In the genomic region with DNA sequence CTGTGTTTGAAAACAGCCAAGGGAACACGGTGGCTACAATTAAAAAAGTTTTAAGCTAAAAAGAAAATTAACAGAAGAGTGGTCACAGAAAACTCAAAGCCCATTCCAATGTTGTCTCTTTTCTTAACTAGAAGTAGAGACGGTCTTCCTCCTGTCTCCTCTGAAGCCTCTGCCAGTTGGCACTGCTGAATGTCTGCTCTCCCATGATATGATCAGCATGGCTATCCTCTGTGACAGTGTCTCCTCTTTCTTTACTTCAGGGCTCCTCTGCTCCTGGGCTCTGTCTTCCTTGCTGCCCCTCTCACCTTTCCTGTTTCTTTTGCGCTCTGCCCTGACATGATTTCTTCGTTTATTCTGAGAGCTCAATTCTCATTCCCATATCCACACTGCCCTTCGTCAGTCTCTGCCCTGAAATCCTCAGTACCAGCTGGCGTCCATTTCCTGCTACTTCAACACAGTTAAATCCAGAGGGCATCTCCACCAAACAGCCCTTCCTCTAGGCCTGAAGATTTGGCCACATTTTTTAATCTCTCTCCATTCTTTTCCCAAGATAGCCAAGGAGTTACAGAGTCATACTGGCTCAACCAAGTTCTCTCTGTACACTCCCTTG, we compare ENCODE assay signal across 13 mouse cellular contexts.
DNase-seq lines count a peak whose midpoint lies in the region; ATAC-seq lines count a peak whose summit lies in the region.
"Had no signal": no experiment of that assay in that cellular context is flagged by ENCODE, and none has a peak within 500 bp of the region (broad histone marks: within the 10 kb centered on the region; RNA-seq: fewer than 3 reads in every experiment).

No protein-coding gene starts in this region.

- no peak for ATAC-seq in kidney, embryonic 14.5 days (ENCODE audit: low FRiP score, low TSS enrichment)
- ATAC-seq in midbrain, embryonic 11.5 days (ENCODE audit: low FRiP score): no peak
- no peak for ATAC-seq in midbrain, embryonic 13.5 days
- no peak for ATAC-seq in stomach, embryonic 14.5 days (ENCODE audit: insufficient number of reproducible peaks, insufficient read depth, low FRiP score, low read depth)
- ATAC-seq: hindbrain, postnatal 0 days had no signal

- no peaks in the 10 kb centered on the region for H3K27me3 ChIP-seq in kidney, embryonic 14.5 days (ENCODE audit: control insufficient read depth, insufficient read depth, low read length)
- no peaks in the 10 kb centered on the region for H3K27me3 ChIP-seq in midbrain, embryonic 11.5 days (ENCODE audit: control insufficient read depth, insufficient read depth, low read length)
- H3K27me3 ChIP-seq in midbrain, embryonic 13.5 days: peaks cover 4% of the 10 kb centered on the region; the same call in 1 of the 2 replicates
- no peaks in the 10 kb centered on the region for H3K27me3 ChIP-seq in stomach, embryonic 14.5 days (ENCODE audit: control insufficient read depth, insufficient read depth, low read length)
- H3K27me3 ChIP-seq: liver, embryonic 13.5 days had no signal

- no peaks in the 10 kb centered on the region for H3K4me1 ChIP-seq in kidney, embryonic 14.5 days (ENCODE audit: control insufficient read depth, insufficient read depth, low read length)
- H3K4me1 ChIP-seq in midbrain, embryonic 11.5 days (ENCODE audit: control insufficient read depth, insufficient read depth, low read length): peaks cover 12% of the 10 kb centered on the region
- H3K4me1 ChIP-seq in midbrain, embryonic 13.5 days (replicated peaks): peaks cover 21% of the 10 kb centered on the region
- H3K4me1 ChIP-seq in stomach, embryonic 14.5 days (ENCODE audit: control insufficient read depth, insufficient read depth, low read length): 0 out of 2 replicates have a peak, but pooled peaks cover 3% of the 10 kb centered on the region
- H3K4me1 ChIP-seq: heart, embryonic 10.5 days; liver, embryonic 13.5 days had no signal

- no peak overlapping the region for H3K4me2 ChIP-seq in kidney, embryonic 14.5 days (replicated peaks; ENCODE audit: low read depth, low read length)
- no peak overlapping the region for H3K4me2 ChIP-seq in midbrain, embryonic 11.5 days
- H3K4me2 ChIP-seq in midbrain, embryonic 13.5 days (replicated peaks): no peak overlapping the region
- H3K4me2 ChIP-seq in stomach, embryonic 14.5 days (replicated peaks; ENCODE audit: low read depth, low read length): no peak overlapping the region
- H3K4me2 ChIP-seq: liver, embryonic 13.5 days had no signal

- no peak overlapping the region for H3K9ac ChIP-seq in kidney, embryonic 14.5 days (ENCODE audit: low read depth, low read length)
- H3K9ac ChIP-seq in midbrain, embryonic 11.5 days (ENCODE audit: low read length): no peak overlapping the region
- H3K9ac ChIP-seq in midbrain, embryonic 13.5 days (replicated peaks): no peak overlapping the region
- H3K9ac ChIP-seq in stomach, embryonic 14.5 days (replicated peaks; ENCODE audit: low read depth, low read length): no peak overlapping the region
- H3K9ac ChIP-seq: liver, embryonic 13.5 days had no signal

- H3K27ac ChIP-seq in kidney, embryonic 14.5 days (ENCODE audit: low read depth, low read length): peak overlapping the region; percentile 74
- no peak overlapping the region for H3K27ac ChIP-seq in midbrain, embryonic 11.5 days (ENCODE audit: low read depth, low read length)
- H3K27ac ChIP-seq in midbrain, embryonic 13.5 days: no peak overlapping the region
- H3K27ac ChIP-seq in stomach, embryonic 14.5 days (ENCODE audit: low read length): peak overlapping the region; percentile 75
- H3K27ac ChIP-seq: heart, embryonic 10.5 days; hindbrain, postnatal 0 days; limb, embryonic 10.5 days; liver, embryonic 13.5 days had no signal

- H3K36me3 ChIP-seq in kidney, embryonic 14.5 days (ENCODE audit: control insufficient read depth, insufficient read depth, low read length): no peaks in the 10 kb centered on the region
- no peaks in the 10 kb centered on the region for H3K36me3 ChIP-seq in midbrain, embryonic 11.5 days (ENCODE audit: control insufficient read depth, insufficient read depth, low read length)
- H3K36me3 ChIP-seq in midbrain, embryonic 13.5 days: no peaks in the 10 kb centered on the region
- no peaks in the 10 kb centered on the region for H3K36me3 ChIP-seq in stomach, embryonic 14.5 days (ENCODE audit: control insufficient read depth, insufficient read depth, low read length)
- H3K36me3 ChIP-seq: heart, embryonic 10.5 days; limb, embryonic 10.5 days; liver, embryonic 13.5 days had no signal

- no peak overlapping the region for H3K4me3 ChIP-seq in kidney, embryonic 14.5 days (ENCODE audit: low read length)
- H3K4me3 ChIP-seq in midbrain, embryonic 11.5 days (ENCODE audit: low read depth, low read length): no peak overlapping the region
- H3K4me3 ChIP-seq in midbrain, embryonic 13.5 days (replicated peaks): no peak overlapping the region
- H3K4me3 ChIP-seq in stomach, embryonic 14.5 days (ENCODE audit: low read depth, low read length): no peak overlapping the region
- H3K4me3 ChIP-seq: heart, embryonic 10.5 days; limb, embryonic 10.5 days; liver, embryonic 13.5 days had no signal

- DNase-seq in embryo, embryonic 10 days (ENCODE audit: low spot score): peak; percentile 3
- no peak for DNase-seq in embryo, embryonic 9.5 days (ENCODE audit: extremely low spot score)
- no peak for DNase-seq in kidney, postnatal 25 days
- peak; percentile 82 for DNase-seq in midbrain, embryonic 11.5 days (ENCODE audit: low spot score, missing footprints)
- DNase-seq in yolk sac, embryonic 10.5 days (ENCODE audit: low spot score): no peak
- DNase-seq: cerebellum, adult 2 months; liver, embryonic 13.5 days had no signal

- H3K9me3 ChIP-seq in kidney, embryonic 14.5 days (ENCODE audit: control insufficient read depth, low read length): no peaks in the 10 kb centered on the region
- H3K9me3 ChIP-seq in midbrain, embryonic 11.5 days (ENCODE audit: control insufficient read depth, low read length): no peaks in the 10 kb centered on the region
- H3K9me3 ChIP-seq in midbrain, embryonic 13.5 days: no peaks in the 10 kb centered on the region
- H3K9me3 ChIP-seq in stomach, embryonic 14.5 days (ENCODE audit: control insufficient read depth, low read depth, low read length): no peaks in the 10 kb centered on the region
- H3K9me3 ChIP-seq: heart, embryonic 10.5 days; limb, embryonic 10.5 days; liver, embryonic 13.5 days had no signal

- WGBS in kidney, embryonic 14.5 days: 61% methylated on average over 6 of the region's 6 CpGs
- WGBS in midbrain, embryonic 11.5 days: 83% methylated on average over 6 of the region's 6 CpGs
- WGBS in midbrain, embryonic 13.5 days: 82% methylated on average over 6 of the region's 6 CpGs
- 47% methylated on average over 6 of the region's 6 CpGs for WGBS in stomach, embryonic 14.5 days

Comparison
In these comparisons a context has a peak if more than half of its experiments do, and no peak if none do; other contexts are left out.
1. DNase-seq: peak in embryo, embryonic 10 days (single experiment) and midbrain, embryonic 11.5 days (single experiment); none in embryo, embryonic 9.5 days (single experiment), kidney, postnatal 25 days (0 of 2) and yolk sac, embryonic 10.5 days (single experiment).
2. H3K27ac ChIP-seq: peak in kidney, embryonic 14.5 days (single experiment) and stomach, embryonic 14.5 days (single experiment); none in midbrain, embryonic 11.5 days (single experiment) and midbrain, embryonic 13.5 days (single experiment).